Mouse (Mus musculus) spleen, adult 18-20 months (tissue): ENCODE measurements around the gene Sstr5.

Experiments used
- DNase-seq, 2 experiments: peaks; one replicate each; pipeline ENCODE4 v3.0.0; 2022; ENCODE audit warnings: mixed read lengths in 2 of 2

The Sstr5 gene

GRCm38 (mm10) chr17:25472044-25472443 lies 25.0 kb downstream of the Sstr5 start:
- no peak for DNase-seq

DNA sequence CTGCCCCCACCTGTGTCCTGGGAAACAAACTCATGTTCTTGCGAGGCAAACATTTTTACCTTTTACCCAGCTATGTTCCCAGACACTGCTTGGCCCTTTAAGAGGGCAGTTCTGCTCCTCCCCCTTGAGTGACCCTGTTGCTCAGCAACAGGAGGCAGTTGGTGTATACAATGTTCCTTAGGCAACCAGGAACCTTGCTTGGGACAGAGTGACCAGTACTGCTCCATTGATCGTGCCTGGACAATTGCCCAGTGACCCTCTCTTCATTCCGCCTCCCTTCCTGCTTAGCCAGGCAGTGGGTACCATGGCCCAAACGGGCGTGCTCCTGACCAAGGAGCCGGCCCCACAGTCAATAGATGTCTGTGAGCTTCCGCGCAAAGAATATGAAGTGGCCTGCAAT lies 25.7 kb downstream of the Sstr5 start:
- no peak for DNase-seq

- DNase-seq = peak in 1 of 2 experiments; percentile 36
Measured at GRCm38 (mm10) chr17:25469798-25470197, 27.3 kb downstream of the Sstr5 start.

DNA sequence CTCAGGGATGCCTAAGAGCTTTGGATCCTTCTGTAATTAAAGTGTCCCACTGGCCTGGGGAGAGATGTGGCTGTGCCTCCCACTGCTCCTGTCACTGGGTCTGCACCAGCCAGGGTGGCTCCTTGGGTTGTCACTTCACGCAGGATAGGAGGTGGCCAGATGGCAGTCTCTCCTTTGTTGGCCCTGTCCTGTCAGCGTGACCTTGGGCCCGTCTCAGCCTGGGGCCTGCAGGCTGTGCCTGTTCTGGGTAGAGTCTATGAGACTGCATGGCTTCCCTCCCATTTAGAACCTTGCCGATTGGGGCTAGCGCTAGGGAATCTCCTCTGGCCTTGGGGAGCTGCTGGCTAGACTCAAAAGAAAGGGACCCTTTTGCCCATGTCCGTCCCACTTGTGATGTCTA lies 28.8 kb downstream of the Sstr5 start:
- DNase-seq = no peak

DNA sequence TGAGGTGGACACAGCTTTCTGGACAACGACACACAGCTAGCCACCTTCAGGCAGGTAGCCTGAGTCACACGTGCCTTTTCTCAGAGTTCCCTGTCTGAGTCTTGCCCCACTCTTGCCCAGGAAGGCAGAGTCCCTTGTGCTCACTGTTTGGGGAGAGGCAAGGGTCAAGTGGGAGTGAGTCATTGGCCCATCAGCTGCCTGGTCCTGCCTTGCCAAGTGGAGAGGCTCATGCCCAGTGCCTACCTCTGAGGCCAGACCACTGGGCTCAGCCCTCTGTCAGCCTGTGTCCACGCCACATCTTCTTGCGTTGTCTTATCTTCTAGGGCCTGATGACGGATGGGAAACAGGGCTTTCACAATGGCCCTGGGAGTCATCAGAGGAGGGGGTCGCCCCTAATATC lies 29.3 kb downstream of the Sstr5 start:
- no peak for DNase-seq

GRCm38 (mm10) chr17:25466257-25466656 lies 30.8 kb downstream of the Sstr5 start:
- DNase-seq = no peak

GRCm38 (mm10) chr17:25464091-25464490 lies 33.0 kb downstream of the Sstr5 start:
- no peak for DNase-seq

DNA sequence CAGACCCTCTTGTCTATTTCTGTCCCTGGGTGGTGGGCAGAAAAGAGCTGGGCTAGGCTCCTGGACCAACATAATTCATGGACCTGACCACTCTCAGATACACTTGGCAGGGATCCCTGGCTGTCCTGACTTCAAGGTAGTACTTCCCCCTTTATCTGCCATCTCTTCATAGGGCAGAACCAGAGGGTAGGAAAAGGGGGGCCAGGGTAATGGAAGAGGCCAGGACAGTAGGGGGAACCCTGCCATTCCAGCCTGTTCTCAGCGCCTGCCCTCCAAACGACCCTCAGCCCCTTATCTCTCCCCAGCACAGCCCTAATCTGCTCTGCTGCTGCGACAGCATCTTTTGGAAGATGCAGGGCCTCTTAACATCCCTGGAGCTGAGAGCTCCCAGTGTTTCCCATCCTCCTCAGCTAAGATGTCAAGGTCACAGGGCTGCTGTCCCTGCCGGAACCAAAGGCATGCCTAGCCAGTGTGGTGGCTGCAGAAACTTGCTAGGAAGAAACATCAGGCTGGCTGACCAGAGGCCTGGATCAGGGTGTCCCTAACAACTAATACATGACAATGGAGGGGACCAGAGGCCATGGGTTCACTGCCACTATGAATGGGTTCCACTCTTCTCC lies 33.7 kb downstream of the Sstr5 start:
- DNase-seq = no peak

DNA sequence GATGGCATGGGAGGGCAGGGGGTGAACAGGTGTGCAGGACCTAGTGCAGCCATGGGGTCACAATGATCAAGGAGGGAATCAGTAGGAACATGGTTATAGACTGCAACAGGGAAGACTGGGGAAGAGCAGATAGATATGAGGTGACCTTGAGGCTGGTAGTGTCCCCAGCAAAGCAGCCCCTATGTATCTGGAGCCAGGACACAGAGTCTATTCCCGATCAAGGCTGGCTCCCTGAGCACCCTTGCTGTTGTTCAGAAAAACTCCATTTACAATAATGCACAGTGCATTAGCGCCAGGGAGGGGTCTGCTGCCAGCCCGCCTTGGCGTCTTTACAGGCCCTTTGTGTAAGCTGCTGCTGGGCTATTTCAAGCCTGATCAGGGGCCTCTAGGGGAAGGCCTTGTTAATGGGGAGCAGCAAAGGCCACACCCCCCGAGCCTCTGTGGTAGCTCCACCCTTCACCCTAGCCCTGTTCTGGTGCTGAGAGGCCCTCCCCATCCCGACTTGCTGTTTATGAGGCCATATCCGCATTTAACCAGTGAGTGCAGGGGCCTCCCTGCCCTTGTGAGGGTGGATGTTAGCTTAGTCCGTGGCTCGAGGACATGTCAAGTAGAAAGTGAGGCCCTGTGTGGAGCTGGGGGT lies 34.7 kb downstream of the Sstr5 start:
- no peak for DNase-seq

DNA sequence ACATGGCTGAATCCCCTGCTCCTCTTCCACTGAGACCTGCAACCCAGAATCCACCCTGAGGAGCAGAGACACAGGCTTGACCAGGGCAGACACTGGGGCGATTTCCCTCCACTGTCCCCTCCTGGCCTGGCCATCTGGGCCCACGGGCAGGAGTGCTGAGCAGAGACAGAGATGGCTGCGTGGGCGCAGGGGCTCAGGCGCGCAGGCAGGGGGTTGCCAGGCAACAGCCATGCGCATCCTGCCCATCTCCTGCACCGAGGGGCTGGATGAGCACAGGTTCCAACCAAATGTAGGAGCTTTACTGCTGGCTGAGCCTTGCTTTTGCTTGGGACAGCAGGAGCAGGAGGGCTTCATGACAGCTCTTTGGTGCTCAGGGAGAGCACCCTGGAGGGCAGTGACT lies 40.5 kb downstream of the Sstr5 start:
- no peak for DNase-seq

DNA sequence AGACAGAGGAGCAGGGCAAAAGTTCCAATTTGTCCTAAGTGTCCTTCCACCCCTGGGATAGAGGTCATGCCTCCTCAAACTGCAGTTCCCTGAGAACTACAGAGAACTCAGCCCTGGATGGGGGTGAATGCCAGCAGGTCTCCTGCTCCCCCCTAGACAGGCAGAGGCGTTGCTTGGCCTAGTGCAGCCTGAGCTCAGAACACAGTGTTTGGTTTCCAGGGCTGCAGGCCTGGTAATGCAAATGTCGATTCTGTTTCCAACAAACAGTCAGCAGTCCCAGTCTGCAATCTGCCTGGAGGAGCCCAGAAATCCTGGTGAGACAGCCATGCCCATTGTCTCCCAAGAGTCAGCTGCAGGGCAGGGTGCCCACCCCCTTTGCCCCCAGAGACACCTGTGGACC lies 42.8 kb downstream of the Sstr5 start, which contains the start of gene Tekt4:
Gene Tekt4, plus strand, starts transcription at position 344 of the 400 bp plus-strand sequence.
- no peak for DNase-seq

DNA sequence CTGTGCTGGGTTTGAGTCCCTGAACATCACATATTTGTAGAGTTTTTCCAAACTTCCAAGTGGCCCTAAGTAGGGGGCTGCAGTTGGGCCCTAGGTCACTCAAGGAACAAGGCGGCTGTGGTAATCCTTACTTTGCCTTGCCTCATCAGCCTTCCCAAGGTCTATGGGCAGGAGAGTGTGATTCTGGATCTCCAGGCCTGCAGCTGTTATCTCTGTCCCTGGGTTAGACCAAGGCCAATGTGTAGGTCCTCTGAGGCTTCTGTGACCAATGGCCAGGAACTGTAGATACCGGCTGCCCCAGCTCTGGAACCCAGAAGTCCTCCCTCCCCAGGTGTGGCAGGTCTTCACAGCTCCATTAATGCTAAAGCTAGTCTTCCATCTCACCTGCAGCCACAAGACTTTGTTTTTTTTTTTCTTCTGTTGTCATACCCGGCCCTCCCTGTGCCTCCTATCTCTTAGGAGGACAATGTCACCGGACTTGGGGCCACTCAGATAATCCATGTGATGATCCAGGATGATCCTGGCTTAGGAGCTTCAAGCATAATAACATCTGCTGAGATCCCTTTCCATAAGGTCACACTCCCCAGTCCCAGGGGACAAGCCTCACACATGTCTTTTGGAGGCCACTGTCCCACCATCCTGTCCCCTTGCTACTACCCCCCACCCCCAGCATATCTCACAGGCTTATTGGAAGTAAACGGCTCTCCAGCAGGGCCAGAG lies 44.7 kb downstream of the Sstr5 start:
- no peak for DNase-seq

- no peak for DNase-seq
Measured at GRCm38 (mm10) chr17:25450329-25450728, 46.8 kb downstream of the Sstr5 start.

DNA sequence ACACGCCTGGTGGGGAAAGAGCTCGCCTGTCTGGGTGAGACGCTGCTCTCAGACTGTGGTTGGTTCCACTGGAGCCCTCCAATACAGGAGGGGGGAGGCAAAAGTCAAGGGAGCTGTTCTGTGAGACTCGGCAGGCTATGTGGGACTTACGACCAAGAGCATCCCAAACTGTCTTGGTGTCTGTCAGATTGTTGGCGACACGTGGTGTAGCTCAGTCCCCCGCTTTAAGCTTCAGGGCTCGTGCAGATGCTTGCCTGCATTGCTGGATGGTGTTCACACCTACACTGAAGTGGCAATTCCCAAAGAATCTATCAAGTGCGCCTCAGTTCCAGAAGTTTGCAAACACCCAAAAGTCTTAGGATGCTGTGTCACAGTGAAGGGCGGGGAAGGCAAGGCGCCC lies 49.2 kb downstream of the Sstr5 start:
- no peak for DNase-seq

DNA sequence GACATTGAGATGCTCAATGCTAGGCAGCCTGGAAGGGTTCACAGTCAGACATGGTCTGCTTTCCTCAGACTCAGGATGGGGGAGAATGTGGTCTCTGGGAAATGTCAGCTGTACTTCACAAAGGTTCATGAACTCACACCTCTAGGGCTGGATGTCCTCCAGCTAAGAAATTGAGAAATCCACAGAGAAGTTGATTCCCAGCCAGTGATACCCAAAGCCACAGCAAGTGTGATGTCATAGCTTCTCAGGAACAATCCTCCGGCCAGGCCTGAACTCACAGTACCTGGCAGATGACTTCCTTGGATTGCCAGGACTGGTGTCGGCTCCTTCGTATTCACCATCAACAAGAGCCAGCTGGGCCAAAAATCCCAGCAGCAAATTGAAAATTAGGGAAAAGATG lies 51.2 kb downstream of the Sstr5 start:
- no peak for DNase-seq

- DNase-seq = no peak
Measured at GRCm38 (mm10) chr17:25445074-25445473, 52.0 kb downstream of the Sstr5 start.

DNA sequence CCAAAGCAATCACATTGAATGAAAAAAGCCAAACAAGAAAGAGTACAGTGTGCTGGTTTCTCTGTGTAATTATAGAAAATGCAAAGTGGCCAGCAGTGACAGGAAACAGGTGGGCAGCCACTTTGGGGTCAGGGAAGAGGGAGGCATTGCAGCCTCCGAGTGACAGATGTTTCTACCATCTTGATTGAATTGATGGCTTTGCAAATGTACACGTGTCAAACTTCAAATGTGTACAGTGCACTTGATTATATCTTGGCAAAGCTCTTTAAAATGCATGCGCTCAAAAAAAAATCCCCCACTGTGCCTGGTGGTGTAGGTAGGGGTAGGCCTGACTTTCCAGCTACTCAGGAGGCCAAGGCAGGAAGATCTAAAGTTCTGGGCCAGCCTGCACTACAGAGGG lies 54.2 kb downstream of the Sstr5 start:
- no peak for DNase-seq

DNA sequence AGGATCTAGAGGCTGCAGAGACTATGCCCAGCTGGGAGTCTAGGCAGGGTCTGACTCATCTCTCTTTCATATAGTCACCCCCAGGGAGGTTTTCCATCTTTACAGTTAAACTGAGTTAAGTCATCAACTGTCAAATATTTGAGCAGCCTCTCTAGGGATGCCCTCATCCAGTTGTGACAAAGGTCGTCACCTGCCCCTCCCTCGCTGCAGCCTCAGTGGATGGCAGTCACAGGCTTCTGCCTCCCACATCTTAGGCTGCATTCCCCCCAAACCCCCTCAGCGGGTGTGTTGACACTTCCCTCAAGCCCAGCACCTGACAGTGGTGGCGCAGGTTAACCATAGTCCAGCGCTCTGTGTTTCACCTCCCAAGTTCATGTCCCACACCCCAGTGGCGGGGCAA lies 55.7 kb downstream of the Sstr5 start:
- no peak for DNase-seq
